Mouse (Mus musculus) olfactory bulb, adult 2 months (tissue): Measurements from ENCODE around the gene Kdelc2. TPM values are rescaled to one million over a fixed set of nuclear protein-coding genes. Genes with fewer than 3 reads are reported as not detected.

Experiments used
- H3K27ac ChIP-seq: fragments of 200-500 bp; 2 replicates; pipeline ENCODE4 v1.5.1; 2012; ENCODE audit warnings: low read depth, low read length; ENCODE audit not compliant: insufficient read depth
- H3K4me1 ChIP-seq: fragments of 200-500 bp; 2 replicates; pipeline ENCODE4 v1.6.1; 2012; ENCODE audit warnings: low read length; ENCODE audit not compliant: control insufficient read depth, insufficient read depth
- H3K4me3 ChIP-seq: fragments of 200-500 bp; 2 replicates; pipeline ENCODE4 v1.5.1; 2012; ENCODE audit warnings: mild to moderate bottlenecking, low read depth, low read length, moderate library complexity; ENCODE audit not compliant: insufficient read depth
- CTCF ChIP-seq: fragments of 200-500 bp; IDR thresholded peaks from 2 replicates; pipeline ENCODE4 v1.5.1; 2012; ENCODE audit warnings: low read depth, mild to moderate bottlenecking, low read length, moderate library complexity; ENCODE audit not compliant: insufficient read depth
- POLR2A ChIP-seq: fragments of 200-500 bp; IDR thresholded peaks from 2 replicates; pipeline ENCODE4 v1.6.1; 2012; ENCODE audit warnings: mild to moderate bottlenecking, low read depth, low read length, moderate library complexity; ENCODE audit not compliant: insufficient read depth
- WGBS: fragments of 180-500 bp; shearing (Covaris S2); methylation state at CpG from one replicate; pipeline ENCODE4 v1.1.7; 2018; 5-methylcytosine and 5-hydroxymethylcytosine counted together
- polyA plus RNA-seq: library from polyadenylated mRNA; stranded (reverse); fragments of >200 nt; gene quantifications from 2 replicates; pipeline ENCODE4 v1.2.4, GENCODE M21; 2012; ENCODE audit warnings: low replicate concordance; ENCODE audit not compliant: missing spikeins, insufficient read depth, insufficient read length

The Kdelc2 gene
- polyA plus RNA-seq, 1 experiment: not detected

DNA sequence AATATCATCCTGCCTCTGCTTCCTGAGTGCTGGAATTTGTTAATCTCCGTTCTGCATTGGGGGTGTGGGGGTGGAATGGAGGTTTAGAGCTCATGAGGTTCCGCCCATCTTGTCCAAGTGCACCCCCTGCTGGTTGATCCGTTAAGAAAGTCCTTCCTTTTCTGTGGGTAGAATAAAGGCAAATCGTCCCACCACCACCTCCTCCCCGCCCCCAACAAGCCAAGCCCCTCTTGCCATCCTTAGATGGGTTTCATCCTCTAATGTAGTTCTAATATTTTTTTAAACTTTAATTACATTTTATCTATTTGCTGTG lies 14.5 kb downstream of the Kdelc2 start:
- Histone ChIP-seq H3K4me1 (peaks cover 7% of the 10 kb centered on the region), H3K27ac (no peak overlapping the region), H3K4me3 (no peak overlapping the region)
- TF ChIP-seq POLR2A (no peak), CTCF (peak; percentile 43; the same call in 1 of the 2 replicates)
- WGBS: 14% methylated on average over 5 of the region's 5 CpGs

DNA sequence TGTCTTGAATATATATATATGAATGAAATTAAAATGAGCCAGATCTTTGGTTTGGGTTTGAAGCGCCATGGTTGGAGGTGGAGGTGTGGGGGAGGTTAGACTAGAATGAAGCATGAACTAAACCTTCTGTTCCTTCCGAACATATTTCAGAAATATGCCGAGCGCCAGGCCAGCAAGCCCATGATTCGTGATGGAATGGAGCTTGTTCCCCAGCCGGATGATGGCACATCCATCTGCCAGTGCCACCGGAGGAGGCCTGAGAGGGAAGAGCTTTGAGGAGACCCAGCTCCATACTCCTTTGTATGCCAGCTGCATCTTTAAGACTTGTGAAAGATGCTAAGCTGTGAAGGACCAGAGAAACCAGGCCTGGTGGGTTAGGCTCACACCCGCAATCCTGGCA lies 15.7 kb downstream of the Kdelc2 start:
- 94% methylated on average over 8 of the region's 8 CpGs for WGBS
- Histone ChIP-seq H3K4me1 (peaks cover 7% of the 10 kb centered on the region), H3K4me3 (no peak overlapping the region), H3K27ac (no peak overlapping the region)
- TF ChIP-seq POLR2A (no peak), CTCF (no peak)

DNA sequence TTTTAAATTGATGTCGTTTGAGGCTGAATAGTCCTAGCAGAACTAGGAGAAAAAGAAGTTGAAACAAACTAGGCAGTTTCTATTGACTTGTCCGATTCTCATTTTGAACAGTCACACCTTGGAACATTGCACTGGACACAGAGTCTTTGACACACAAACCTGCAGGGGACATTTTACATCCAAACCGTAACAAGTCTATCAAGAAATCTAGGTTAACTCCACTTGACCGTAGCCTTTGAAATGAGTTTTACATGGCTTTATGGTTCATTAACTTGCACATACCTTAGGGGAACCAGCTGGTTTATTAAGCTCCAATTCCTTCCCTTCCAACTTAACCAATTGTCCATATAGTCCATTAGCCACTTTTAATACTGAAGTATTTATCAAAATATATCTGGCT lies 16.9 kb downstream of the Kdelc2 start:
- no peak overlapping the region for H3K27ac ChIP-seq
- TF ChIP-seq POLR2A (no peak), CTCF (no peak)
- H3K4me1 ChIP-seq: peaks cover 7% of the 10 kb centered on the region
- no peak overlapping the region for H3K4me3 ChIP-seq
- 96% methylated on average over 4 of the region's 4 CpGs for WGBS

DNA sequence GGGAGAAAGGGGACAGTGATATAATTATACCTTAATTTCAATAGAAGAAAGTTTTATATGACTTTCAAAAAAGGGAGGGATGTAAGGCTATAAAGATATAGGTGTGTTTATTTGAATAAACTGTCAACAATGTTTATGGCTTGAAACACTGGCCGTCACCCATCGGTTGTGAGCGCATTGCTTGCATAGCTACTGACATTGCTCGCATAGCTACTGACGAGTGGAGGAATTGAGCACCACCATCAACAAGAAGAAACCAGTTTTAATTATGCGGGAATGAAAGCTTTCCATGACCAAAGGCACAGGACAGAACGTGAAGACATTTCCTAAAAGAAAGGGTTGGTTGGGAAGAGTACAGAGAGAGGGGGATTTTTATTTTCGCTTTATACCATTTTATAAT lies 17.3 kb downstream of the Kdelc2 start:
- no peak overlapping the region for H3K27ac ChIP-seq
- peaks cover 7% of the 10 kb centered on the region for H3K4me1 ChIP-seq
- 94% methylated on average over 8 of the region's 8 CpGs for WGBS
- no peak overlapping the region for H3K4me3 ChIP-seq
- TF ChIP-seq CTCF (no peak), POLR2A (no peak)

DNA sequence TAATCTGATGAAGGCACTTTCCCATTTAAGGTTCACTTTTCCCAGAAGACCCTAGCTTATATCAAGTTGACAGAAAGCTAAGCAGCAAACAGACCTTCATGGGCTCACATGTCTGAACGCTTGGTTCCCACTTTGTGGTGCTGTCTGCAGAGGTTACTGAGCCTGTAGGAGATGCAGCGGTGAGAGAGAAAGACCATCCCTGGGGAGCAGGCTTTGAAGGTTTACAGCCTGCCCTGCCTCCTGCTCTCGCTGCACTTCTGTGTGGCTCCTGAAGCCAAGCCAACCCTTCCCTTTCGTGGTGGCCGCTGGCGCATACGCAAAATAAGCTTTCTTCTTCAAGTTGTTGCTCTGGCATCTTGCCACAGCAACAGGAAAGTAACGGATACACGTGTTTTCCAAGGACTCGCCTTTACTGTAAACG lies 18.5 kb downstream of the Kdelc2 start, which contains the start of gene 4930550C14Rik:
Gene 4930550C14Rik, plus strand, starts transcription at position 35 of the 421 bp plus-strand sequence.
- WGBS: 12% methylated on average over 11 of the region's 11 CpGs
- H3K4me3 ChIP-seq: no peak within 1 kb of the TSS
- TF ChIP-seq POLR2A: no peak
- peaks cover 7% of the 10 kb centered on the region for H3K4me1 ChIP-seq
- no peak within 1 kb of the TSS for H3K27ac ChIP-seq

DNA sequence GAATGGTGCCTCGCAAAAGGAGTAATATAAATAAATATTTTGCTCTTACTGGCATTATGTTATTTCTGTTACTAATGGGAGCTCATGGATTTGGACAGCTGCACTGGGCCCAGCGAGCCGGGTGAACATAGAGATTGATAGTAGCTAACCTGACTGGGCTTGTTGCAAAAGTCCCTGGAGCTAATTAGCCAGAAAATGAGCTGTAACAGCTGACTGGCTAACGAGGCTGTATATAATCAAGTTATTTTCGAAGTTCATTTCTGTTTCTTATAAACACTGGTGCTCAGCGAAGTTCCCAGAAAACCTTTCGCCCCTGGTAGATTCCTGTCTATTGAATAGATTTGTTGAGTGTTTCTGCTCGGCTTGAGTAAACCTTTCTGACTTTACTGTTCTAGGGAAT lies 19.2 kb downstream of the Kdelc2 start:
- WGBS: 50% methylated on average over 8 of the region's 8 CpGs
- Histone ChIP-seq H3K4me1 (peaks cover 6% of the 10 kb centered on the region), H3K4me3 (no peak overlapping the region), H3K27ac (no peak overlapping the region)
- no peak for TF ChIP-seq CTCF
- TF ChIP-seq POLR2A: no peak

DNA sequence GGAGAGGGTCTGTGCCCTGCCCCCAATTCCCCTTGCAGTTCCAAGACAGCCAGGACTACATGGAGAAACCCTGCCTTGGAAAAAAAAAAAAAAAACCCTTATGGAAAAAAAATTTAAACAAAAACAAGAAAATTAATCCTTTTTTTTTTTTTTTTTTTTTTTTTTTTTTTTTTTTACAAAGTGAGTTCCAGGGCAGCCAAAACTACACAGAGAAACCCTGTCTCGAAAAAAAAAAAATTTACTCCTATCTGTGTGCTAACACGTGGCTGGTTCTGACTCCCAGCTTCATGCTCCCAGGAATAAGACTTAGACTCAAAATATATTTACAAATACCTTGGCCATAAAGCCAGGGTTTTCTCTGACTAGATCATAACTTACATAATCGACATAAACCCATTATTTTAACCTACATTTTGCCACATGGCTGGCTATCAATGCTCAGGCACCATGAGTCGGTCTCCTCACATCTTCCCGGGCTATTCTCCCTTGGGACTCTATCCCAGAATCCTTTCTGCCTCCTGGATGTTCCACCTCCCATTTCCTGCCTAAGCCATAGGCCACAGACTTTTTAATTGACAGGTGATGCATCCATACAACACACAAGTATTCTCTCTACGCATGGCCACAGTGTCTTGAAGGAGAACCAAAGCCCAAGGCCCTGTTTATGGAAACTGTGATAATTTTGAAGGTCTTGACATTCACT lies 20.4 kb downstream of the Kdelc2 start:
- Histone ChIP-seq H3K4me3 (no peak overlapping the region), H3K27ac (no peak overlapping the region), H3K4me1 (peaks cover 3% of the 10 kb centered on the region)
- WGBS: 88% methylated on average over 6 of the region's 6 CpGs
- TF ChIP-seq POLR2A (no peak), CTCF (no peak)

DNA sequence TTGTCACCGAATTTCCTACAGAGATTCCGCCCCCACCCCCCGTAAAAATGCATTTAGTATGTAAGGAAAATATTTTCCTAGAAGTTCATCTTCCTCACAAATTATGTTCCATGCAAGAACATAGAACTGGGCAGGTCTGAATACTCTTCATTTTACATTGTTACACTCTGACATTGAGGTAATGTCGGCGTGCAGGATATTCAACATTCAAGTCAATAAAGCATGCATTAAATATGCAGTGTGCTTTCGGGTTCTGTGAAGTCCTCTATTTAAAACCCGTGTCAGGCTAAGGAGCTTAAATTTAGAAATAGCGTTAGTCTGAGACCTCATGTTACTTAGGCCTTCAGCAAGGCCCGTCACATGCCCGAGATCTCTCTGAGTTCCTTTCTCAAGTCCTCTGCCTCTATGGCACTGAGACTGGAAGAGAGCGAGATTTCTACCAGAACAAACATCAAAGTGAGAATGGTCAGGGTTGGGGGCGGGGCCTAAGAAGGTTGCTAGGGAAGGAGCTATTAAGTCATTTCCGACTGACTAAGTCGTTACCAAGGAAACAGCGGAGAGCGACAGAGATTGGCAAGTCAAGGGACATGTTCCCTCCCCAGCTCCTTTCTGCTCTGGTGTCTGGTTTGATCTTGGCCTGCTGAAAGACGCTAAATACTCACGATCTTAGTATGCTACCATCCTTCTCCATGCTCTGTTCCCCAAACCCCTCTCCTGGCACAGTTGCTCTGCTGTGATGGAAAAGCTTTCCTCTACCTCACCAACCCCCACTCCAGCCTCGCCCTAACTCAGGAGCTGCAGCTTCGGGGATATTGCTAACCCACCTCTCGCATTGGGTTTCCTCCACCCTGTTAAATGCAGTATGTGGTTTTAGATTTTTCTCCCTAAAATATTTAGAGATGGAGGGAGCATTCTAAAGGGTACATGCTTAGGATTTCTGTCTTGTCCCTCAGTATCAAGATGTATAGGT lies 21.2 kb downstream of the Kdelc2 start:
- WGBS: 35% methylated on average over 21 of the region's 21 CpGs
- peak overlapping the region; percentile 38 for H3K4me3 ChIP-seq
- TF ChIP-seq POLR2A: 0 out of 2 replicates have a peak, but pooled peaks have one; percentile 18
- no peak for TF ChIP-seq CTCF
- H3K27ac ChIP-seq: peak overlapping the region; percentile 79; the same call in 1 of the 2 replicates
- peaks cover 3% of the 10 kb centered on the region for H3K4me1 ChIP-seq

DNA sequence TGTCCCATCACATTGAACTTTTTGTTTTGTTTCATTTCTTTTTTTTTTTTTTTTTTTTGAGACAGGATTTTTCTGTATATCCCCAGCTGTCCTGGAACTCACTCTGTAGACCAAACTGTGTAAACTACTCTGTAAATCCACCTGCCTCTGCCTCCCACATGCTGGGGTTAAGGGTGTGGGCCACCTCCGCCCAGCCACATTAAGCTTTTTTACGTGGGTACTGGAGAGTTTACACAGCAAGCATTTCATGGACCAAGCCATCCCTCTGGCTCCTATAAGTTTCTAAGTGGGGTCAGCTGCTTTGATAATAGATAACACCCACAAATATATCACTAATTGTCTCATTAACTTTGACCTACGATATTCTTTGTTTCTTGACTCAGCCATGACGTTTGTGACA lies 24.7 kb downstream of the Kdelc2 start:
- no peak overlapping the region for H3K27ac ChIP-seq
- TF ChIP-seq CTCF (no peak), POLR2A (no peak)
- H3K4me1 ChIP-seq: no peaks in the 10 kb centered on the region; the same call in 1 of the 2 replicates
- H3K4me3 ChIP-seq: no peak overlapping the region
- WGBS: 86% methylated on average over 4 of the region's 4 CpGs
